Mouse (Mus musculus): Measurements from ENCODE around the gene Gm20823. TPM values are rescaled to one million over a fixed set of nuclear protein-coding genes. Genes with fewer than 3 reads are reported as not detected.
"Not testable (repeated sequence)": the region's sequence is repeated elsewhere in the genome, so short reads cannot be mapped to it uniquely, and the experiment has no call there.

Gm20823 gene
- polyA plus RNA-seq (2012; rRNA removed) (not detected in 2 replicates), polyA plus RNA-seq (2014; fragmentation: Nextera tagmentation; extraction: Ambion mirVana) (not detected in 2 replicates)

GRCm38 (mm10) chrY:62464745-62465144 lies at the start of gene Gm20823:
TSS of gene Gm20823 (minus strand) at chrY:62464845.
- not testable (repeated sequence) for H3K9ac ChIP-seq (ENCODE audit: low read depth, low read length, severe bottlenecking); H3K4me2 ChIP-seq (replicated peaks; ENCODE audit: low read depth, low read length, severe bottlenecking); ATAC-seq (ENCODE audit: low FRiP score, low read depth); H3K9me3 ChIP-seq (ENCODE audit: control insufficient read depth, low read length); H3K4me1 ChIP-seq (ENCODE audit: control insufficient read depth, insufficient read depth, low read length); H3K27ac ChIP-seq (replicated peaks; ENCODE audit: low read depth, low read length); H3K27me3 ChIP-seq (ENCODE audit: control insufficient read depth, insufficient read depth, low read length); H3K4me3 ChIP-seq (replicated peaks; ENCODE audit: low read length); H3K36me3 ChIP-seq (ENCODE audit: control insufficient read depth, insufficient read depth, low read length); DNase-seq (ENCODE audit: low spot score)
- WGBS = no CpG with 5 or more reads among the region's 4 CpGs

Data from limb, embryonic 14.5 days (tissue).